Mouse (Mus musculus): ENCODE measurements at regions not wholly inside any gene's neighbourhood (a gene's known extent, or its start where the extent isn't known, plus 50 kb on each side); places are given as distances from the start of the nearest gene placed in this dataset.

- Histone ChIP-seq H3K4me3 (ENCODE audit: control insufficient read depth in 1 of 2, insufficient read depth in 1 of 2, low read depth in 2 of 2, low read length in 2 of 2) (peak overlapping the region; percentile 62 to 71), H3K79me2 (ENCODE audit: control insufficient read depth, insufficient read depth, low read length, poor library complexity) (no peaks in the 10 kb centered on the region), H3K4me1 (ENCODE audit: control insufficient read depth in 1 of 2, insufficient read depth in 2 of 2, low read length in 2 of 2) (peaks cover 0 to 3% of the 10 kb centered on the region in 2 experiments; a peak in 1 of 4 replicates), H3K27me3 (ENCODE audit: control insufficient read depth in 1 of 2, insufficient read depth in 2 of 2, low read length in 2 of 2) (no peaks in the 10 kb centered on the region), H3K9me3 (replicated peaks; ENCODE audit: insufficient read depth, low read length) (no peaks in the 10 kb centered on the region), H3K27ac (ENCODE audit: control insufficient read depth, low read depth, low read length) (no peak overlapping the region), H3K36me3 (ENCODE audit: control insufficient read depth in 1 of 2, insufficient read depth in 2 of 2, low read length in 2 of 2) (no peaks in the 10 kb centered on the region), H3K9ac (ENCODE audit: control insufficient read depth, low read depth, low read length, poor library complexity, severe bottlenecking) (peak overlapping the region; percentile 51)
- DNase-seq (ENCODE audit: low read depth, low spot score): peak; percentile 61
- no peak for TF ChIP-seq TAL1 (IDR thresholded peaks at IDR 0.05; ENCODE audit: low read length)
- TF ChIP-seq MAFK (IDR thresholded peaks at IDR 0.05; ENCODE audit: borderline replicate concordance, low read depth, low read length): peak; percentile 98
Observed at GRCm38 (mm10) chr9:104409381-104409780, 71.8 kb upstream of the Acpp start.

GRCm38 (mm10) chr9:104408571-104409294, 71.2 kb upstream of the Acpp start:
- Histone ChIP-seq H3K4me1 (ENCODE audit: control insufficient read depth in 1 of 2, insufficient read depth in 2 of 2, low read length in 2 of 2) (peaks cover 0 to 3% of the 10 kb centered on the region in 2 experiments; a peak in 1 of 4 replicates), H3K27ac (ENCODE audit: control insufficient read depth, low read depth, low read length) (no peak overlapping the region), H3K9me3 (replicated peaks; ENCODE audit: insufficient read depth, low read length) (no peaks in the 10 kb centered on the region), H3K4me3 (ENCODE audit: control insufficient read depth in 1 of 2, insufficient read depth in 1 of 2, low read depth in 2 of 2, low read length in 2 of 2) (peak overlapping the region; percentile 62 to 71), H3K9ac (ENCODE audit: control insufficient read depth, low read depth, low read length, poor library complexity, severe bottlenecking) (peak overlapping the region; percentile 51), H3K36me3 (ENCODE audit: control insufficient read depth in 1 of 2, insufficient read depth in 2 of 2, low read length in 2 of 2) (no peaks in the 10 kb centered on the region), H3K79me2 (ENCODE audit: control insufficient read depth, insufficient read depth, low read length, poor library complexity) (no peaks in the 10 kb centered on the region), H3K27me3 (ENCODE audit: control insufficient read depth in 1 of 2, insufficient read depth in 2 of 2, low read length in 2 of 2) (no peaks in the 10 kb centered on the region)
- TF ChIP-seq JUND (IDR thresholded peaks at IDR 0.05; ENCODE audit: low read depth, low read length): no peak
- peak; percentile 88 for TF ChIP-seq MAFK (IDR thresholded peaks at IDR 0.05; ENCODE audit: borderline replicate concordance, low read depth, low read length)
- TF ChIP-seq CHD1 (IDR thresholded peaks at IDR 0.05; ENCODE audit: low read depth, low read length): no peak
- 0 out of 2 replicates have a peak, but pooled peaks have one; percentile 47 for TF ChIP-seq SIN3A (IDR thresholded peaks at IDR 0.05; ENCODE audit: low read length)
- no peak for TF ChIP-seq CTCF (IDR thresholded peaks at IDR 0.05 in 2 of 3, conservative IDR thresholded peaks at IDR 0.05 in 1 of 3; ENCODE audit: control insufficient read depth in 1 of 3, insufficient read depth in 1 of 3, low read depth in 2 of 3, low read length in 3 of 3, poor library complexity in 1 of 3, severe bottlenecking in 1 of 3)
- TF ChIP-seq KAT2A (conservative IDR thresholded peaks at IDR 0.05; ENCODE audit: low read depth, low read length): no peak
- TF ChIP-seq MAZ (IDR thresholded peaks at IDR 0.05; ENCODE audit: low read depth, low read length): no peak
- peak; percentile 41; the same call in 1 of the 2 replicates for TF ChIP-seq MAX (IDR thresholded peaks at IDR 0.05; ENCODE audit: low read length)
- peak; percentile 45; the same call in 1 of the 2 replicates for TF ChIP-seq GATA1 (IDR thresholded peaks at IDR 0.05; ENCODE audit: low read depth, low read length)
- TF ChIP-seq TAL1 (IDR thresholded peaks at IDR 0.05; ENCODE audit: low read length): no peak
- TF ChIP-seq SMC3 (IDR thresholded peaks at IDR 0.05; ENCODE audit: low read depth, low read length): no peak
- peak; percentile 99 for TF ChIP-seq TBP (IDR thresholded peaks at IDR 0.05; ENCODE audit: low read depth, low read length)
- peak; percentile 73 for TF ChIP-seq NRF1 (IDR thresholded peaks at IDR 0.05; ENCODE audit: insufficient read depth, low read depth, low read length, poor library complexity, severe bottlenecking)
- TF ChIP-seq TCF12 (IDR thresholded peaks at IDR 0.05; ENCODE audit: low read depth, low read length): no peak
- no peak for TF ChIP-seq ZNF384 (IDR thresholded peaks at IDR 0.05; ENCODE audit: low read depth, low read length)
- no peak for TF ChIP-seq BHLHE40 (IDR thresholded peaks at IDR 0.05; ENCODE audit: borderline replicate concordance, low read depth, low read length)
- no peak for TF ChIP-seq USF1 (IDR thresholded peaks at IDR 0.05; ENCODE audit: low read depth, low read length)
- TF ChIP-seq MXI1 (IDR thresholded peaks at IDR 0.05; ENCODE audit: low read depth, low read length): no peak
- no peak for TF ChIP-seq UBTF (IDR thresholded peaks at IDR 0.05; ENCODE audit: borderline replicate concordance, insufficient read depth, low read depth, low read length)
- TF ChIP-seq MYB (IDR thresholded peaks at IDR 0.05; ENCODE audit: low read depth, low read length): no peak
- peak; percentile 89 for DNase-seq (ENCODE audit: low read depth, low spot score)

Data from MEL (cell line).